Mouse (Mus musculus) A20 (cell line): ENCODE results near the gene Pik3c2a.
A peak's percentile ranks its signal among the peaks of the same experiment; 100 is the strongest.
"Not testable (repeated sequence)": the region's sequence is repeated elsewhere in the genome, so short reads cannot be mapped to it uniquely, and the experiment has no call there.

ENCODE experiments used
- DNase-seq: peaks from one replicate; pipeline ENCODE4 v3.0.0-alpha.2; 2011; ENCODE audit warnings: low read depth, low spot score

Pik3c2a gene

GRCm38 (mm10) chr7:116392329-116392728, 50.9 kb downstream of the Pik3c2a start:
- DNase-seq, result no peak

DNA sequence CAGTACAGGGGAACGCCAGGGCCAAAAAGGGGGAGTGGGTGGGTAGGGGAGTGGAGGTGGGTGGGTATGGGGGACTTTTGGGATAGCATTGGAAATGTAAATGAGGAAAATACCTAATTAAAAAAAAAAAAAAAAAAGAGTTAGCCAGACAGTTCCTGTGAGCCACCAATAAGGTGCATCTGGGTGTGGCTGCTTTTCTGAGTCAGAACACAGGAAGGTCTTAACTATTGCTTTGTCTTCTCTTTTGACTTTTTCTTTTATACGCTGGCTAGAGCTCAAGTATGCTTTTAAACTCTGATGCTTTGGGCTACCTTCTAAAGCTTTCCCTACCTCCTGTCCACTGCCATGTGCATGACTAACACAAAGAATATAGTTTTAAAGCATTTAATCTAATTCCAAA, 55.9 kb downstream of the Pik3c2a start:
- DNase-seq, result not testable (repeated sequence)

DNA sequence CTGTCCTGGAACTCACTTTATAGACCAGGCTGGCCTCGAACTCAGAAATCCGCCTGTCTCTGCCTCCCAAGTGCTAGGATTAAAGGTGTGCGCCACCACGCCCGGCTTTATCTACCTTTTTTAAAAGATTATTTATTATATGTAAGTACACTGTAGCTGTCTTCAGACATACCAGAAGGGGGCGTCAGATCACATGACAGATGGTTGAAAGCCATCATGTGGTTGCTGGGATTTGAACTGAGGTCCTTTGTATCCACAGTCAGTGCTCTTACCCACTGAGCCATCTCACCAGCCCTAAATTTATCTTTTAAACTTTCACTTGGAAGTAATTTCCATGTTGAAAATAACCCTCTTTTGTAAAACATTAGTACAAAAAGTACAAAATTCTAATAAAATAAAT, 64.1 kb downstream of the Pik3c2a start:
- peak; percentile 12 for DNase-seq

DNA sequence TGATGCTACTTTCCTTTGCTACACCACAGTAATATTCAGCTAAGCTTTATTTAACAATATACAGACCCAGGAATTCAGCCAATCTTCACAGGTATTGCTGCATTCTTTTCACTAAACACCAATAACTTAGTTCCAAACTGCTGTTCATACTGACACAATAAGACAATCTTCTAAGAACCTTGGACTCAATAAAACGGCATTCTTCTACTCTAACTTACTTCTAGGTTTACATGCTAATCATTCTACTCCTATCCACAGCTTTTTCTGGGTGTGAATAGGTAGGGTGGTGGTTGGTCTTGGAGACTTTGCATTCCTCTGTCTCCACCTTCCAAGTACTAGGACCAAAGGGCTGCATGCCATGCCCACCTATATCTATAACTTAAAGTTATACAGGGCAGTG, 69.0 kb downstream of the Pik3c2a start:
- no peak for DNase-seq

DNA sequence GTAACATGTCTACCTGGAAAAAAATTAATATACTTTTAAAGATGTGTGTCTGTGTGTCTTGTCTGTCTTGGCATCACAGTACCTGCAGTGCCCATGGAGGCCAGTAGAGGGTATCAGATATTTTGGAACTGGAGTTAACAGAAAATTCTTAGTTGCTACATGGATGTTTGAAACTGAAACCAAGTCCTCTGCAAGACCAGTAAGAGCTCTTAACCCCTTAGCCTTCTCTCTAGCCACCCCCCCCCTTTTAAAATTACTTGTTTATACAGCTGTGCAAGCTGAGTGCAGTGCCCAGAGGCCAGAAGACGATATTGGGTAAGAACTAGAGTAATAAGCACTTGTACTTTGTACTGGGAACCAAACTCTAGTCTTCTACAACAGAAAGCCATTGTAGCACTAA, 107.0 kb downstream of the Pik3c2a start:
- DNase-seq, result peak; percentile 79

- peak; percentile 58 for DNase-seq
Observed at GRCm38 (mm10) chr7:116335133-116335532, 108.1 kb downstream of the Pik3c2a start.

GRCm38 (mm10) chr7:116334669-116335038, 108.6 kb downstream of the Pik3c2a start:
- DNase-seq, result no peak

- DNase-seq, result peak; percentile 97
Observed at GRCm38 (mm10) chr7:116333713-116334668, 109.3 kb downstream of the Pik3c2a start, which contains the start of gene Rps13. TSS of gene Rps13 (minus strand) at chr7:116334195.

DNA sequence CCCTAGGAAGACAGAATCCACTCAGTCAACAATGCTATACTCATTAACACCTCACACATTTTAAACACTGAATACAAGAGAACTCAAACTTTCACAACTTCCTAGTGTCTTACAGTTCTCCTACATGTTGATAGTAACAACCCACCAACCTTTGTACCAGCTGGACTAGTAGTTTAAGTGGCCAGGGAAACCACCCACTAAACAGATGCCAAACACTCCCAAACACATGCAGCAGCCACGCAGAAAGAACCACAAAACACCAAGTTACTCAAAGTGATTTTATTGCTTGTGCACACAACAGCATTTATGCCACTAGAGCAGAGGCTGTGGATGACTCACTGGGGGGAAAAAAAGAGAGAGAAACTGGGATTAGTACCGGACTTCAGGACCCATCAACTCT, 112.0 kb downstream of the Pik3c2a start:
- peak; percentile 13 for DNase-seq

- peak; percentile 43 for DNase-seq
Observed at GRCm38 (mm10) chr7:116329858-116330257, 113.4 kb downstream of the Pik3c2a start.

GRCm38 (mm10) chr7:116328777-116329176, 114.5 kb downstream of the Pik3c2a start:
- peak; percentile 78 for DNase-seq

- DNase-seq, result peak; percentile 87
Observed at GRCm38 (mm10) chr7:116327901-116328300, 115.3 kb downstream of the Pik3c2a start.

DNA sequence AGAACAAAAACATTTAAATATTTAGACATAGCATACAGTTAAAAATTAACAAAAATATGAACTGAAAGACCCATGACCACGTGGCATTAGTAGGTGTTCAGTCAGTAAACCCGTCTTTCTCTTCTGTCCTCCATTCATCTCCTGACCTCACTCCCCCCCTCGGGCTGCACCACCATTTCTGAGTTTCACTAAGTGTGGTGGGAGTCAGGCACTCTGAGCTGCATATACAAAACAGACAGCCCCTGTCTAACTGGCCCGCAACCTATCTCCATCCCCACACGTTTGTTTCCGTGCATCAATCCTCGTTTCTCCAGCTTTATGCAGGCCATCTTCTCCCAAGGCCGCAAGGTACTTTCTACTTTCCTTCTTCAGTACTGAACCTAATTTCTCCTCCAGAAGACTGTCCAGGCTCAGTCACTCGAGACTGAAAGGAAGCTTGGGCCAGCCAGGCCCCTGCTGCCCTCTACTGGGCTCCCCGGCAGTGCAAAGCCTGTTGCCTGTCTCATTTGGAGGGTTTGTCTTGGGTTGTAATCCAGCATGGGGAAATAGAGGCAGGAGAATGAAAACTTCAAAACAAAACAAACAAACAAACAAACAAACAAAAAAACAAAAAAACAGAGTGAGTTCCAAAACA, 119.8 kb downstream of the Pik3c2a start:
- DNase-seq, result peak; percentile 77

GRCm38 (mm10) chr7:116309456-116309855, 133.8 kb downstream of the Pik3c2a start:
- peak; percentile 87 for DNase-seq

DNA sequence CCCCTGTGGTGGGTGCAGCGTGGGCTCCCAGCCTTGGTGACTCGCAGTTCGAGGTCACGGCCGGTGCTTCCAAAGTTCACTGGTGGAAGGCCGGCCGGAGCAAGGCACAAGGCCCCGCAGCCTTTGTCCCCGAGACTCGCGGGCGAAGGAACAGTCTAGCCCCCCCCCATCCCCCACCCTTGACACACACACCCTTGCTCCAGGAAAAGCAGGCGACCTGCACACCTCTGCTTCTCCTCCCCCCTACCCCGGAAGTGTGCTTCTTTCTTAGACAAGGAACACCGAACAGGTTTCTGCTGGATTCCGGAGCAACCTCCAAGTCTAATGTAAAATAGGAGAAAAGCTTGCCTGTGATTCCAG, 134.6 kb downstream of the Pik3c2a start:
- no peak for DNase-seq

DNA sequence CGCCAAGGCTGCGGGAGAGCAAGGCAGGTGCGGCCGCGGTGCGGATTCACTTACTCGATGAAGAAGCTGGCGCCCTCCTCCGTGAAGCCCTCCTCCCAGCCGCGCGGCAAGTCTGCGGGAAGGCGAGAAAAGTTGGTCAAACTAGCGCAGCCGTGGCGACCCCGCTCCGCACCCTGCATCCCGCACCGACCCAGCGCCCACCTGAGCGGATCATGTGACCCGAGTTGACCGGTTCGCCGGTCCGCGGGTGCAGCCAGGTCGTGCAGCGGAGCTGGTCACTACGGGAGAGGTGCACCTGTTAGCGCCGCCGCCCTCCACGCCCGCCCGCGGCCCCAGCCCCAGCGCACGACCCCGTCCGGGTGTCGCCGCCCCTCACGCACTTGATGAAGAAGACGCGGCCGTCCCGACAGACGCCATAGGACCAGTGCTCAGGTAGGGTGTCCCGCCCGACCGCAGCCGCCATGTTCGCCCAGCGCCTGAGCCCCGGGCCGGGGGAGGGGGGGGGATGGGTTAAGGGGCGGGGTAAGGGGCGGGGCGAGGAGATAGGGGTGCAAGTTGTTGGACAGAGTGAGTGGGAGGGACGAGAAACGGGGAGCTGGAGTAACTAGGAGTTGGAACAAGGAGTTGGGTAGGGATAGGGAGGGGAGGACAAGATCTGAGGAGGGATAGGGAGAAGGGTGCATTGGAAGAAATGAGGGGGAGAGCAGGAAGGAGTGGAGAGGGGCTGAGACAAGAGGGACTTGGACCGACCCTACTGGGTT, 135.2 kb downstream of the Pik3c2a start, which contains the start of gene Plekha7:
Gene Plekha7 (minus strand): TSS at position 506 of the 761 bp plus-strand sequence.
- DNase-seq, result peak; percentile 82

GRCm38 (mm10) chr7:116307099-116307870, 136.0 kb downstream of the Pik3c2a start:
- peak; percentile 29 for DNase-seq

DNA sequence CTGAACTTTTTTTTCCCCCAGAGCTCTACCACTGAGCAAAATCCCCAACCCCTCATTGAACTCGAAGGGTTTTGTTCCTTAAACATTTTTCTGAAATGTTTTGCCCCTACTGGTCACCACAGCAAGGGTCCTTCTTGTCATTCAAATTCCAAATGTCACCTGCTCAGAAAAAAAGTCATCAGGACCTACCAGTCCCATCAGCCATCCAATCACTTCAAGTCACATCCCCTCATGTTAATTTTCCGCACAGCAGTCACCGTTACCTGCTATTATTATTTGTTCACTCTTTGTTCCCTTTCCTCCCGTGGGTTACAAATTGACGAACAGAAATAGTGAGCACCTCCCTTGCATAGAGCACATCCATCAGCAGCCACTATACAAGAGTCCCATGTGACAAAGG, 136.6 kb downstream of the Pik3c2a start:
- DNase-seq, result peak; percentile 21

- DNase-seq, result no peak
Observed at GRCm38 (mm10) chr7:116301661-116302311, 141.5 kb downstream of the Pik3c2a start.

- DNase-seq, result no peak
Observed at GRCm38 (mm10) chr7:116301144-116301543, 142.1 kb downstream of the Pik3c2a start.

- no peak for DNase-seq
Observed at GRCm38 (mm10) chr7:116298851-116299250, 144.4 kb downstream of the Pik3c2a start.
